Mouse (Mus musculus): ENCODE measurements around the gene Tmprss5.

DNA sequence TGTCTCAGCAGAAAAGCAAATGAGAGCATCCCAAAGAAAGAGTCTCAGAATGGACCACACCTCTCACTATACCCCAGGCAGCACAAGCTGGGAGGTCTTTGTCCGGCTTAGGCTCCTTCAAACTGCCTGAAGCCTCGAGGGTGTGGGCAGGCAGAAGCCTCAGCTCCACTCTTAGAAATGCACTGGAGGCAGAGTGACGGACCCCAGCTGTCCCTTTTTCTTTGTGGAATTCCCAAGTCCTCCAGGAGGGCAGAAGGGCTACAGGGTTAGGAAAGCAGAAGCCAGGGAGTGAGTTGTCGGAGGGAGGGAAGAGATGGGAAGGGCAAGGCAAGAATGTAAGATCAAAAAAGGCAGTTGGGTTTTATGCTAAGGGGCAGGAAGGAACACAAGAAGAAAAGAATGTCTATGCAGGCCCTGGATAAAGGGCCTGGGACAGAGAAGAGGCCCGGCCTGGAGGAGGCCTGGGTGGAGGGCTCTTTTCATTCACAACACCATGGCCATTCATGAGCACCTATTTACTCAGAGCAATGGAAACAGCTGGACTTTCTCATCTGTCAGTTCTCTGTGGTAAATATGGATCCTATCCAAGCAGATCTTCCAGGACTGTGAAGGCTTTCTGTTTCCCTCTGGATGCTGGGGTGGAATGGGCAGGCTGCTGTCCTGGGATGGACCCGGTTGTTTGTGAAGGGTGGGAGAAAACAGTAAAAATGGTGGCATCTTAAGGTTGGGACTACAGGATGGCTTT, 29.6 kb downstream of the Tmprss5 start:
- peak; percentile 95 for TF ChIP-seq EP300 (IDR thresholded peaks at IDR 0.05; ENCODE audit: insufficient read depth, low read depth, low read length)
- no peak for TF ChIP-seq CTCF (IDR thresholded peaks at IDR 0.05; ENCODE audit: low read depth, low read length)
- TF ChIP-seq POLR2A (IDR thresholded peaks at IDR 0.05; ENCODE audit: insufficient read depth, low read length) = no peak

All from ES-Bruce4 (cell line).